Mouse (Mus musculus) heart, postnatal 10 days (tissue): ENCODE results near the gene Elovl6. TPM values are rescaled to one million over a fixed set of nuclear protein-coding genes. Genes with fewer than 3 reads are reported as not detected.

Experiments used
- DNase-seq, 2 experiments: peaks; one replicate each; pipeline ENCODE4 v3.0.0; 2021
- intact Hi-C: fragments of 180-260 bp; cut with DNase I; formaldehyde crosslinking; loops from one replicate; pipeline ENCODE4 v1.15.1; 2025
- microRNA-seq, 2 experiments: library from miRNA; unstranded; fragments of <30 nt; microRNA quantifications; one replicate each; pipeline ENCODE4 v1.2.0; 2022
- total RNA-seq, 2 experiments: library from RNA; stranded (reverse); gene quantifications; 2 replicates each; pipeline ENCODE4 v1.2.3; 2021

Gene Elovl6
- total RNA-seq, 2 experiments from 2014 or later = 3.3 to 8.1 TPM

GRCm38 (mm10) chr3:129680258-129680657 is 148.1 kb downstream of the Elovl6 start:
- DNase-seq = peak; percentile 39
- intact Hi-C loops = no loop called here

- no peak for DNase-seq
- intact Hi-C loops = no loop called here
Observed at GRCm38 (mm10) chr3:129681841-129682240, 149.7 kb downstream of the Elovl6 start.

- intact Hi-C loops = no loop called here
- DNase-seq = peak; percentile 20 to 48
Observed at GRCm38 (mm10) chr3:129682389-129682788, 150.2 kb downstream of the Elovl6 start.

- DNase-seq = peak; percentile 16 to 40
- intact Hi-C loops = no loop called here
Observed at GRCm38 (mm10) chr3:129683060-129683679, 151.0 kb downstream of the Elovl6 start.

GRCm38 (mm10) chr3:129686196-129686595 is 154.0 kb downstream of the Elovl6 start:
- intact Hi-C loops = loop anchor here (5.0 kb wide), 2 partner anchors 154 to 264 kb away; partner anchors contain the start of gene Elovl6
- no peak for DNase-seq

GRCm38 (mm10) chr3:129686698-129687333 is 154.7 kb downstream of the Elovl6 start:
- peak; percentile 78 to 87 for DNase-seq
- intact Hi-C loops = loop anchor here (1.0 to 5.0 kb wide), 3 partner anchors 155 to 383 kb away; partner anchors contain the start of gene Elovl6

GRCm38 (mm10) chr3:129687429-129687828 is 155.3 kb downstream of the Elovl6 start:
- intact Hi-C loops = loop anchor here (1.0 to 5.0 kb wide), 3 partner anchors 155 to 383 kb away; partner anchors contain the start of gene Elovl6
- DNase-seq = no peak

Small RNAs within 50 kb of the gene (microRNA-seq; reads per million reads assigned to microRNA genes)
- gene Gm24515 = 0 reads per million in 2 experiments

Other genes with a start within 250 kb of the Elovl6 start
- gene Enpep, start 199.6 kb upstream of the Elovl6 start, total RNA-seq = 1 to 10 TPM; 9.2 to 9.7 TPM
- 1 to 10 TPM; 1.5 to 1.8 TPM for gene Egf, start 223.0 kb downstream of the Elovl6 start, total RNA-seq